Mouse (Mus musculus) MEL-GATA-1-ER (cell line): ENCODE measurements at regions not wholly inside any gene's neighbourhood (a gene's known extent, or its start where the extent isn't known, plus 50 kb on each side); places are given as distances from the start of the nearest gene placed in this dataset.

ENCODE experiments used
- DNase-seq: peaks from one replicate; pipeline ENCODE4 v3.0.0-alpha.2; 2012; ENCODE audit warnings: low read depth; ENCODE audit errors: extremely low read depth

- no peak for DNase-seq
Measured at GRCm38 (mm10) chr9:41578221-41579106, 417.0 kb upstream of the Ubash3b start.

- no peak for DNase-seq
Measured at GRCm38 (mm10) chr9:41577760-41578159, 416.3 kb upstream of the Ubash3b start.

- DNase-seq: no peak
Measured at GRCm38 (mm10) chr9:41575826-41576225, 414.3 kb upstream of the Ubash3b start.

GRCm38 (mm10) chr9:41570262-41570661 is 408.8 kb upstream of the Ubash3b start:
- no peak for DNase-seq

GRCm38 (mm10) chr9:41566496-41566895 is 405.0 kb upstream of the Ubash3b start:
- DNase-seq: no peak

- DNase-seq: no peak
Measured at GRCm38 (mm10) chr9:41565784-41566183, 404.3 kb upstream of the Ubash3b start.

GRCm38 (mm10) chr9:41563376-41563775 is 401.9 kb upstream of the Ubash3b start:
- no peak for DNase-seq

GRCm38 (mm10) chr9:41558456-41558855 is 397.0 kb upstream of the Ubash3b start:
- DNase-seq: no peak

GRCm38 (mm10) chr9:41556888-41557287 is 395.4 kb upstream of the Ubash3b start:
- no peak for DNase-seq

- DNase-seq: no peak
Measured at GRCm38 (mm10) chr9:41545776-41546175, 384.3 kb upstream of the Ubash3b start.

GRCm38 (mm10) chr9:41542511-41542910 is 381.0 kb upstream of the Ubash3b start:
- DNase-seq: no peak

GRCm38 (mm10) chr9:41541327-41541726 is 379.8 kb upstream of the Ubash3b start:
- DNase-seq: no peak

GRCm38 (mm10) chr9:41532786-41533185 is 371.3 kb upstream of the Ubash3b start:
- no peak for DNase-seq

GRCm38 (mm10) chr9:41532290-41532689 is 370.8 kb upstream of the Ubash3b start:
- DNase-seq: no peak

- no peak for DNase-seq
Measured at GRCm38 (mm10) chr9:41531596-41531995, 370.1 kb upstream of the Ubash3b start.

GRCm38 (mm10) chr9:41526126-41526525 is 364.6 kb upstream of the Ubash3b start:
- DNase-seq: no peak

GRCm38 (mm10) chr9:41525534-41525933 is 364.0 kb upstream of the Ubash3b start:
- DNase-seq: no peak

- DNase-seq: no peak
Measured at GRCm38 (mm10) chr9:41524591-41524990, 363.1 kb upstream of the Ubash3b start.

- no peak for DNase-seq
Measured at GRCm38 (mm10) chr9:41523969-41524368, 362.5 kb upstream of the Ubash3b start.

GRCm38 (mm10) chr9:41522302-41522701 is 360.8 kb upstream of the Ubash3b start:
- DNase-seq: no peak

- no peak for DNase-seq
Measured at GRCm38 (mm10) chr9:41517787-41518186, 356.3 kb upstream of the Ubash3b start.

GRCm38 (mm10) chr9:41517053-41517696 is 355.7 kb upstream of the Ubash3b start:
- DNase-seq: no peak

- DNase-seq: no peak
Measured at GRCm38 (mm10) chr9:41515192-41515591, 353.7 kb upstream of the Ubash3b start.
